9 mouse cellular contexts compared by ENCODE assay signal in genomic region chr9:44078136-44078797, GRCm38 (mm10). TPM values are rescaled to one million over a fixed set of nuclear protein-coding genes. Genes with fewer than 3 reads are reported as not detected.
DNase-seq lines count a peak whose midpoint lies in the region; ATAC-seq and TF ChIP-seq lines count a peak whose summit lies in the region.
"Had no signal": no experiment of that assay in that cellular context is flagged by ENCODE, and none has a peak within 500 bp of the region (broad histone marks: within the 10 kb centered on the region; RNA-seq: fewer than 3 reads in every experiment).

No protein-coding gene starts in this region.

- 52% methylated on average over 10 of the region's 10 CpGs for WGBS in heart, postnatal 0 days
- WGBS in liver, embryonic 12.5 days (ENCODE audit: insufficient replicate concordance) = 66% methylated on average over 10 of the region's 10 CpGs

- H3K27ac ChIP-seq in heart, postnatal 0 days (ENCODE audit: low read depth) = peak overlapping the region; percentile 84
- H3K27ac ChIP-seq in liver, embryonic 12.5 days = no peak overlapping the region

- peak; percentile 40 for DNase-seq in gastrocnemius, adult 18-20 months (ENCODE audit: low spot score)
- DNase-seq in gastrocnemius, postnatal 10 days = no peak
- peak; percentile 40 for DNase-seq in kidney, adult 18-20 months
- DNase-seq in kidney, postnatal 4 days = no peak
- no peak for DNase-seq in heart, postnatal 0 days (ENCODE audit: low spot score)
- DNase-seq in kidney, postnatal 14 days = peak; percentile 58
- no peak for DNase-seq in frontal cortex, postnatal 36 days (ENCODE audit: low spot score in 2 of 2)

- no peaks in the 10 kb centered on the region for H3K27me3 ChIP-seq in heart, postnatal 0 days (ENCODE audit: control insufficient read depth, insufficient read depth, low read length)
- peaks cover 57% of the 10 kb centered on the region for H3K27me3 ChIP-seq in liver, embryonic 12.5 days (replicated peaks)

- no peak overlapping the region for H3K4me3 ChIP-seq in heart, postnatal 0 days (ENCODE audit: low read depth, low read length)
- H3K4me3 ChIP-seq in liver, embryonic 12.5 days = no peak overlapping the region

- peaks cover 8% of the 10 kb centered on the region; the same call in 1 of the 2 replicates for H3K36me3 ChIP-seq in heart, postnatal 0 days (replicated peaks; ENCODE audit: control insufficient read depth, insufficient read depth, low read length)
- no peaks in the 10 kb centered on the region for H3K36me3 ChIP-seq in liver, embryonic 12.5 days

- no peaks in the 10 kb centered on the region for H3K9me3 ChIP-seq in heart, postnatal 0 days (replicated peaks; ENCODE audit: control insufficient read depth, low read length)
- H3K9me3 ChIP-seq in liver, embryonic 12.5 days (replicated peaks) = no peaks in the 10 kb centered on the region

- no peak for TF ChIP-seq EP300 in heart, postnatal 0 days (IDR thresholded peaks at IDR 0.05; ENCODE audit: low read depth)

- H3K4me2 ChIP-seq in heart, postnatal 0 days (ENCODE audit: low read depth, low read length) = peak overlapping the region; percentile 36
- no peak overlapping the region for H3K4me2 ChIP-seq in liver, embryonic 12.5 days

- TF ChIP-seq CTCF in heart, postnatal 0 days (IDR thresholded peaks at IDR 0.05; ENCODE audit: low read depth) = no peak

- peaks cover 59% of the 10 kb centered on the region for H3K4me1 ChIP-seq in heart, postnatal 0 days (ENCODE audit: control insufficient read depth, insufficient read depth)
- peaks cover 10% of the 10 kb centered on the region for H3K4me1 ChIP-seq in liver, embryonic 12.5 days

- H3K9ac ChIP-seq in heart, postnatal 0 days (replicated peaks; ENCODE audit: low read depth, low read length) = no peak overlapping the region; the same call in 1 of the 2 replicates
- H3K9ac ChIP-seq in liver, embryonic 12.5 days = no peak overlapping the region

- ATAC-seq in heart, postnatal 0 days (ENCODE audit: insufficient read depth, low read depth) = no peak
- ATAC-seq in liver, embryonic 12.5 days = no peak

RNA-seq across cellular contexts. Expression of gene Usp2, which starts 11.4 kb away (rescaled TPM):
- total RNA-seq in gastrocnemius, adult 18-20 months (2021) = 100 to 1,000 TPM; 125 to 221 TPM
- total RNA-seq in gastrocnemius, postnatal 10 days (2021) = 100 to 1,000 TPM; 102 to 133 TPM
- 44.9 and 48.6 TPM in 2 replicates for total RNA-seq in heart, postnatal 0 days (2014; rRNA removed; ENCODE audit: low replicate concordance)
- polyA plus RNA-seq in heart, postnatal 0 days (2015; fragmentation: Nextera tagmentation; extraction: Ambion mirVana) = 114 and 121 TPM in 2 replicates
- 1.8 and 3.9 TPM in 2 replicates for polyA plus RNA-seq in liver, embryonic 12.5 days (2016; fragmentation: Nextera tagmentation; extraction: Ambion mirVana)

RNA-seq across cellular contexts. Expression of gene Mfrp, which starts 23.3 kb away (rescaled TPM):
- not detected for total RNA-seq in gastrocnemius, adult 18-20 months (2021)
- total RNA-seq in gastrocnemius, postnatal 10 days (2021) = under 1 TPM in 1 of 2 experiments, not detected in 1; 0.18 TPM
- total RNA-seq in heart, postnatal 0 days (2014; rRNA removed; ENCODE audit: low replicate concordance) = not detected in 2 replicates
- polyA plus RNA-seq in heart, postnatal 0 days (2015; fragmentation: Nextera tagmentation; extraction: Ambion mirVana) = not detected in 2 replicates
- polyA plus RNA-seq in liver, embryonic 12.5 days (2016; fragmentation: Nextera tagmentation; extraction: Ambion mirVana) = 0.11 TPM in 1 of 2 replicates, not detected in the other
- polyA plus RNA-seq: liver, embryonic 16.5 days had no signal

RNA-seq across cellular contexts. Expression of gene C1qtnf5, which starts 28.8 kb away (rescaled TPM):
- total RNA-seq in gastrocnemius, adult 18-20 months (2021) = 1 to 10 TPM; 3.9 to 5.4 TPM
- total RNA-seq in gastrocnemius, postnatal 10 days (2021) = 10 to 100 TPM; 25.9 to 26.0 TPM
- total RNA-seq in heart, postnatal 0 days (2014; rRNA removed; ENCODE audit: low replicate concordance) = 9.0 TPM in 2 replicates
- polyA plus RNA-seq in heart, postnatal 0 days (2015; fragmentation: Nextera tagmentation; extraction: Ambion mirVana) = 4.1 and 4.5 TPM in 2 replicates
- 0.23 and 0.28 TPM in 2 replicates for polyA plus RNA-seq in liver, embryonic 12.5 days (2016; fragmentation: Nextera tagmentation; extraction: Ambion mirVana)

RNA-seq across cellular contexts. Expression of gene Gm49380, which starts 35.0 kb away (rescaled TPM):
- 1 to 10 TPM in 1 of 2 experiments, under 1 TPM in 1; 0.43 to 1.9 TPM for total RNA-seq in gastrocnemius, adult 18-20 months (2021)
- under 1 TPM; 0.23 to 0.49 TPM for total RNA-seq in gastrocnemius, postnatal 10 days (2021)
- not detected in 2 replicates for total RNA-seq in heart, postnatal 0 days (2014; rRNA removed; ENCODE audit: low replicate concordance)
- polyA plus RNA-seq in heart, postnatal 0 days (2015; fragmentation: Nextera tagmentation; extraction: Ambion mirVana) = 0.10 TPM in 1 of 2 replicates, not detected in the other
- not detected in 2 replicates for polyA plus RNA-seq in liver, embryonic 12.5 days (2016; fragmentation: Nextera tagmentation; extraction: Ambion mirVana)
- polyA plus RNA-seq: liver, embryonic 16.5 days had no signal

RNA-seq across cellular contexts. Expression of gene Rnf26, which starts 35.0 kb away (rescaled TPM):
- 1 to 10 TPM; 1.5 to 3.0 TPM for total RNA-seq in gastrocnemius, adult 18-20 months (2021)
- total RNA-seq in gastrocnemius, postnatal 10 days (2021) = 10 to 100 TPM; 13.0 to 15.1 TPM
- 13.0 and 16.6 TPM in 2 replicates for total RNA-seq in heart, postnatal 0 days (2014; rRNA removed; ENCODE audit: low replicate concordance)
- 13.7 and 14.1 TPM in 2 replicates for polyA plus RNA-seq in heart, postnatal 0 days (2015; fragmentation: Nextera tagmentation; extraction: Ambion mirVana)
- polyA plus RNA-seq in liver, embryonic 12.5 days (2016; fragmentation: Nextera tagmentation; extraction: Ambion mirVana) = 57.6 and 58.7 TPM in 2 replicates

Comparison
In these comparisons a context has a peak if more than half of its experiments do, and no peak if none do; other contexts are left out.
1. DNase-seq: peak in gastrocnemius, adult 18-20 months (single experiment), kidney, adult 18-20 months (single experiment) and kidney, postnatal 14 days (single experiment); none in gastrocnemius, postnatal 10 days (single experiment), kidney, postnatal 4 days (0 of 2), heart, postnatal 0 days (single experiment) and frontal cortex, postnatal 36 days (0 of 2).